Mouse (Mus musculus): ENCODE measurements around the gene Vsig10. TPM values are rescaled to one million over a fixed set of nuclear protein-coding genes. Genes with fewer than 3 reads are reported as not detected.

Vsig10 gene
- polyA plus RNA-seq, 1 experiment from 2014 or later = 2.2 TPM

DNA sequence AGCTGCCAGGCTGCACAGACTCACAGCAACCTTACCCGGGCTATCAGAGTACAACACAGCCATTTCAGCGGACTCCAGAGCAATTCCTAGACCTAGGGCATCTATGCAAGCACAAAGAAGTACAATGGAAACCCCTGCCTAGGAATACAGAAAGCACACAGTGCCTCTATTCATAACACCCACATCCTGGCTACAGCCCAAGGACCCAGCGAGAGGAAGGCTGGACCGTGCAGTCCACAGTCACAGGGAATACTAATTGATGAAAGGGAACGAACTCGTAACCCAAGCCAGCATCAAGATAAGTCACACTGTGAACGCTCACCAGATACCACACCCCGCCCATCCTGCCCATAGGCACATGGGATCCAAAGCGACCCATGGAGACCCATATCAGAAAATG lies 34.9 kb upstream of the Vsig10 start:
- no peaks in the 10 kb centered on the region for H3K27me3 ChIP-seq (replicated peaks; ENCODE audit: control insufficient read depth, insufficient read depth, low read length)
- H3K4me3 ChIP-seq (ENCODE audit: low read length) = no peak overlapping the region
- peak overlapping the region; percentile 6; the same call in 1 of the 2 replicates for H3K27ac ChIP-seq (ENCODE audit: low read depth, low read length)
- WGBS = 50% methylated on average over 9 of the region's 9 CpGs
- H3K9ac ChIP-seq (ENCODE audit: low read depth, low read length) = no peak overlapping the region
- H3K36me3 ChIP-seq (ENCODE audit: control insufficient read depth, insufficient read depth, low read length) = peaks cover 15% of the 10 kb centered on the region
- no peak overlapping the region for H3K4me2 ChIP-seq (ENCODE audit: low read length)
- ATAC-seq = peak; percentile 28; the same call in 1 of the 2 replicates
- H3K9me3 ChIP-seq (ENCODE audit: control insufficient read depth, low read length) = no peaks in the 10 kb centered on the region
- peaks cover 22% of the 10 kb centered on the region for H3K4me1 ChIP-seq (ENCODE audit: control insufficient read depth, insufficient read depth, low read depth, low read length)

DNA sequence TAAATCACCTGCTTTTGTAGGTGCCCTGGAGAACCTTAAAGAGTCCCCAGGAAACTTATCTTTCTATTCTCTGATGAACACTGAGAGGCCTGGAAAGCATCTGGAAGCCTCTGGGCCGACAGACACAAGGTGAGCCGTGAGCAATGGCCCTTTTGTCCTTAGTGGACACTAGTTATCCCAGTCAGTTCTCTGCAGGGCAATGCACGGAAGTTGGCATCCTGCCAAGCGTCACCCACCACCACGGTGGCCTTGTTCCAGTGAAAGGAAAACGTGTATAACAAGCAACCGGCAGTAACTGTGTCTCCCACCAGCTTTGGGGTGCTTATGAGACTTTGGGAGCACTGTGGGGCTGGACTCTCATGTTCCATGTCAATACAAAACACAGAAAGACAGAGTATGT lies 34.2 kb upstream of the Vsig10 start:
- peaks cover 22% of the 10 kb centered on the region for H3K4me1 ChIP-seq (ENCODE audit: control insufficient read depth, insufficient read depth, low read depth, low read length)
- no peak overlapping the region for H3K9ac ChIP-seq (ENCODE audit: low read depth, low read length)
- H3K36me3 ChIP-seq (ENCODE audit: control insufficient read depth, insufficient read depth, low read length) = peaks cover 15% of the 10 kb centered on the region
- no peaks in the 10 kb centered on the region for H3K9me3 ChIP-seq (ENCODE audit: control insufficient read depth, low read length)
- 55% methylated on average over 7 of the region's 7 CpGs for WGBS
- H3K27ac ChIP-seq (ENCODE audit: low read depth, low read length) = no peak overlapping the region
- H3K4me3 ChIP-seq (ENCODE audit: low read length) = no peak overlapping the region
- no peak overlapping the region for H3K4me2 ChIP-seq (ENCODE audit: low read length)
- H3K27me3 ChIP-seq (replicated peaks; ENCODE audit: control insufficient read depth, insufficient read depth, low read length) = no peaks in the 10 kb centered on the region
- ATAC-seq = no peak

DNA sequence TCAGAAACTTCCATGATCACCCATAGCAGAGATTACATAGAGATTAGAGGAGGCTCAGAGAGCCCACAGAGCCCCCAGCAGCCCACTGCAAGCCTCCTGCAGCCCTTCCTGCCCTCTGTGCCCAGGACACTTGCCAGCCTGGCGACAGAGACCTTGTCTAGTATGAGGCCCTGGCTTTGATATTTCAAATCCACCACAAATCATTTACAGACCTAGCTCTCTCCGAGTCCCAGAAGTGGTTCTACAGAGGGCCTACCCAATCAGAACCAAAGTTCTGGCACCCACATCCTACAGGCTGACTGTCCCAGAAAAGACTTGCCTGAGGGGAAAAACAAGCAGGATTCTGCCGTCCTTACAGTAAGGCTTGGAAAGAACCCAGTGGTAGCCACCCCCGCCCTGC lies 33.6 kb upstream of the Vsig10 start:
- peak overlapping the region; percentile 54; the same call in 1 of the 2 replicates for H3K4me2 ChIP-seq (ENCODE audit: low read length)
- H3K9me3 ChIP-seq (ENCODE audit: control insufficient read depth, low read length) = no peaks in the 10 kb centered on the region
- H3K27me3 ChIP-seq (replicated peaks; ENCODE audit: control insufficient read depth, insufficient read depth, low read length) = no peaks in the 10 kb centered on the region
- H3K9ac ChIP-seq (ENCODE audit: low read depth, low read length) = no peak overlapping the region; the same call in 1 of the 2 replicates
- WGBS = 71% methylated on average over 4 of the region's 4 CpGs
- ATAC-seq = no peak
- H3K27ac ChIP-seq (ENCODE audit: low read depth, low read length) = no peak overlapping the region
- no peak overlapping the region for H3K4me3 ChIP-seq (ENCODE audit: low read length)
- peaks cover 22% of the 10 kb centered on the region for H3K4me1 ChIP-seq (ENCODE audit: control insufficient read depth, insufficient read depth, low read depth, low read length)
- peaks cover 15% of the 10 kb centered on the region for H3K36me3 ChIP-seq (ENCODE audit: control insufficient read depth, insufficient read depth, low read length)

DNA sequence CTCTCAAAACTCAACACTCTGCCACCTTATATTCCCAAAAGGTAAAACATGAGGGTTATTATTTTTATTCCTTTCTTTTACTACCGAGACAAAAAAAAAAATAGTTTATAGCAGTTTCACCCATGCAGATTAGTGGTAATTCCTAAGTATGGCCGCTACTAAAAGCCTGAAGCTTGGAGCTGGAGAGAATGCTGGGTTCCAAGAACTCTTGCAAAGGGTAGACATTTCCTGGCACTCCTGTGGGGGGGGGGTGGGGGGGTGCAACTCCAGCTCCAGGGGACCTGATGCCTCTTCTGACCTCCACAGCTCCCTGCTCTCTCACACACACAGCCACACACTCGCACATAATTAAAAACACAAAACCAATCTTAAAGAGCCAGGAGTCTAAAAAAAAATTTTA lies 32.6 kb upstream of the Vsig10 start:
- Histone ChIP-seq H3K4me3 (ENCODE audit: low read length) (peak overlapping the region; percentile 76), H3K4me1 (ENCODE audit: control insufficient read depth, insufficient read depth, low read depth, low read length) (peaks cover 22% of the 10 kb centered on the region), H3K4me2 (ENCODE audit: low read length) (peak overlapping the region; percentile 54), H3K9me3 (ENCODE audit: control insufficient read depth, low read length) (no peaks in the 10 kb centered on the region), H3K27me3 (replicated peaks; ENCODE audit: control insufficient read depth, insufficient read depth, low read length) (no peaks in the 10 kb centered on the region), H3K9ac (ENCODE audit: low read depth, low read length) (peak overlapping the region; percentile 79), H3K36me3 (ENCODE audit: control insufficient read depth, insufficient read depth, low read length) (peaks cover 5% of the 10 kb centered on the region), H3K27ac (ENCODE audit: low read depth, low read length) (no peak overlapping the region)
- 43% methylated on average over 3 of the region's 3 CpGs for WGBS
- no peak for ATAC-seq

DNA sequence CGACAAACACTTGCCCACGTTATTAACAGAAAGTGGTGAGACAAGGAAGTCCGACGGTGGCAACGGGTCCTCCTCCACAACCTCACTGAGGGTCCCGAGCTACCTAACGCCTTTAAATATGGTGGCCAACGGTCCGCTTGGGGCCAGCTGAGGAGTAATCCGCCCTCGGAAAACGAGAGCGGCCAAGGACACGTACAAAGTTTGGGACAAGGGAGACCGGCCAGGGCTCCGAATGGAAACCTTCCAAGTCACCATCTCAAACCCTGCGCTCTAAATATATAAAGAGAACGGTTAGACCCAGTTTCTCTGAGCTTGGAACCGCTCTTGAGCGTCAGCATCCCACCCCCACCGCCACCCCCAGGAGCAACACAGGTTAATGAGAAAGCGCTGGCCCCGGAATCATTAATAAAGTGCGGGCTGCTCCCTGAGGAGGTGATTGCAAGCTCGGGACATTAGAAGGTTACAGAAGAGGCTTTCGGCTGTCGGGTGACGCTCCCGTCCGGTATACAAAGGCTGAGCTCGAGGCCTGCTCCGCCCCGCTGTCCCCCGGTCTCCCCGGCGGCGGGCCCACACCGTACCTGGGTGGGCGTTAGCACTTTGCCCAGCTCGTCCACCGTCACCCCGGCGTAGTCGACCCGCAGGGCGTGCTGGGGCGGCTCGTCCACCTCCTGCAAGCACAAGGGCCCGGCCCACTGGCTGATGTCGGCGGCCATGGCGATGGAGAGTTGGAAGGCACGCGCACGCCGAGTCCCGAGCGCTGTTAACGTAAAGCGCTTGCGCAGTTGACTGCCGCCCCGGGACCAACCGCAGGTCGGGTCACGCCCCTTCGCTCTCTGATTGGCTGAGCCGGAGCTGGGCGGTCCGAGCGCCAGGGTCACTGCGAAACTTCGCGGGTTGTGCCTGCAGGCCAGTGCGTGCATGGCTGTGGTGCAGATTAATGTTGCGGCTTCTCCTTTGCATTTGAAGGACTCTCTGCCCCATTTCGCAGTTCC lies 31.8 kb upstream of the Vsig10 start, which contains the start of gene Pebp1:
Pebp1 (minus strand) TSS at position 795 of the 992 bp plus-strand sequence.
- Histone ChIP-seq H3K9me3 (ENCODE audit: control insufficient read depth, low read length) (no peaks in the 10 kb centered on the region), H3K4me2 (ENCODE audit: low read length) (peak within 1 kb of the TSS; percentile 73), H3K27me3 (replicated peaks; ENCODE audit: control insufficient read depth, insufficient read depth, low read length) (no peaks in the 10 kb centered on the region), H3K27ac (ENCODE audit: low read depth, low read length) (peak within 1 kb of the TSS; percentile 63), H3K36me3 (ENCODE audit: control insufficient read depth, insufficient read depth, low read length) (peaks cover 2% of the 10 kb centered on the region; the same call in 1 of the 2 replicates), H3K9ac (ENCODE audit: low read depth, low read length) (peak within 1 kb of the TSS; percentile 79), H3K4me3 (ENCODE audit: low read length) (peak within 1 kb of the TSS; percentile 76), H3K4me1 (ENCODE audit: control insufficient read depth, insufficient read depth, low read depth, low read length) (peaks cover 22% of the 10 kb centered on the region)
- WGBS = 1% methylated on average over 63 of the region's 77 CpGs
- peak; percentile 97 for ATAC-seq

DNA sequence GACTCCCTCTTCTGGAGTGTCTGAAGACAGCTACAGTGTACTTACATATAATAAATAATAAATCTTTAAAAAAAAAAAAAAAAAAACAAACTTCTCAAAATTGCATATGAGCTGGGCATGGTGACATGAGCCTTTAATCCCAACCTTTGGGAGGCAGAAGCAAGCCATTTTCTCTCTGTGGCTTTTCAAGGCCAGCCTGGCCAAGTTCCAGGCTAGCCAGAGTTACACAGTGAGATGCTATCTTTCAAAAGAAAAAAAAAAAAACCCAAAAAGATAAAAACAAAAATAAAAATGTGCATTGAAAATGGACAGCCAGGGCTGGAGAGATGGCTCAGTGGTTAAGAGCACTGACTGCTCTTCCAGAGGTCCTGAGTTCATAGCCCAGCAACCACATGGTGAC lies 29.2 kb upstream of the Vsig10 start:
- Histone ChIP-seq H3K9me3 (ENCODE audit: control insufficient read depth, low read length) (no peaks in the 10 kb centered on the region), H3K27me3 (replicated peaks; ENCODE audit: control insufficient read depth, insufficient read depth, low read length) (no peaks in the 10 kb centered on the region), H3K4me3 (ENCODE audit: low read length) (no peak overlapping the region), H3K27ac (ENCODE audit: low read depth, low read length) (no peak overlapping the region), H3K4me2 (ENCODE audit: low read length) (no peak overlapping the region), H3K4me1 (ENCODE audit: control insufficient read depth, insufficient read depth, low read depth, low read length) (peaks cover 21% of the 10 kb centered on the region), H3K36me3 (ENCODE audit: control insufficient read depth, insufficient read depth, low read length) (no peaks in the 10 kb centered on the region; the same call in 1 of the 2 replicates), H3K9ac (ENCODE audit: low read depth, low read length) (no peak overlapping the region)
- ATAC-seq = no peak

DNA sequence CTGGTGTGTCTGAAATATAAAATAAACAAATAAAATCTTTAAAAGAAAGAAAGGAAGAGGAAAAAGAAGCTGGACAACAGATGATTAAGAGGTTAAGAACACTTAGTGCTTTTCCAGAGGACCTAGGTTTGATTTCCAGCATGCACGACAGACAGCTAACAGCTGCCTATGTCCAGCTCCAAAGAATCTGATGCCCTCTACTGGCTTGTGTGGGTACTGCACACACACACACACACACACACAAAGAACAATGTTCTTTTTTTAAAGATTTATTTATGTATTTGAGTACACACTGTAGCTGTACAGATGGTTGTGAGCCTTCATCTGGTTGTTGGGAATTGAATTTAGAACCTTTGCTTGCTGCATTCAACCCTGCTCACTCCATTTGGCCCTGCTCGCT lies 28.8 kb upstream of the Vsig10 start:
- H3K4me3 ChIP-seq (ENCODE audit: low read length) = no peak overlapping the region
- H3K4me1 ChIP-seq (ENCODE audit: control insufficient read depth, insufficient read depth, low read depth, low read length) = peaks cover 20% of the 10 kb centered on the region
- H3K27ac ChIP-seq (ENCODE audit: low read depth, low read length) = no peak overlapping the region
- no peaks in the 10 kb centered on the region; the same call in 1 of the 2 replicates for H3K36me3 ChIP-seq (ENCODE audit: control insufficient read depth, insufficient read depth, low read length)
- no peaks in the 10 kb centered on the region for H3K27me3 ChIP-seq (replicated peaks; ENCODE audit: control insufficient read depth, insufficient read depth, low read length)
- 94% methylated on average over 2 of the region's 2 CpGs for WGBS
- H3K9me3 ChIP-seq (ENCODE audit: control insufficient read depth, low read length) = no peaks in the 10 kb centered on the region
- no peak overlapping the region for H3K4me2 ChIP-seq (ENCODE audit: low read length)
- H3K9ac ChIP-seq (ENCODE audit: low read depth, low read length) = no peak overlapping the region
- ATAC-seq = no peak

DNA sequence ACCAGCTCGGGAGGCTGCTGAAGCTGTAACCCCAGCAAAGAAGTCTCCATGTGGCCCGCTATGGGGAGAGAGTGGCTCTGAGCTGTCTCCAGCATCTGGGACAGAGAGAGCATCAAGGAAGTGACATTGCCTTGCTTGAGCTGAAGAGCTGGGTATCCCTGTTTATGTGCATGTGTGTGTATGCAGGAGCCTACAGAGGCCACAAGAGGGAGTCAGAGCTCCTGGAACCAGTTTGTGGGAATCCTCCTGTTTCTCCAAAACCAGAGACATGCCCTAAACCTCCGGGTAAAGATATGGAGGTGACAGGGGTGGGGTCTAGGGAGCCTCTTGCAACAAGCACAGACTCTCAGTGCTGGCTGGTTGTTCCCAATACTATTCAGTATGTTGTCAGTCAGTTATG lies 27.6 kb upstream of the Vsig10 start:
- no peaks in the 10 kb centered on the region for H3K27me3 ChIP-seq (replicated peaks; ENCODE audit: control insufficient read depth, insufficient read depth, low read length)
- WGBS = 93% methylated on average over 3 of the region's 3 CpGs
- H3K4me2 ChIP-seq (ENCODE audit: low read length) = no peak overlapping the region
- H3K9me3 ChIP-seq (ENCODE audit: control insufficient read depth, low read length) = no peaks in the 10 kb centered on the region
- H3K27ac ChIP-seq (ENCODE audit: low read depth, low read length) = no peak overlapping the region
- no peak overlapping the region for H3K4me3 ChIP-seq (ENCODE audit: low read length)
- no peaks in the 10 kb centered on the region for H3K36me3 ChIP-seq (ENCODE audit: control insufficient read depth, insufficient read depth, low read length)
- H3K4me1 ChIP-seq (ENCODE audit: control insufficient read depth, insufficient read depth, low read depth, low read length) = peaks cover 7% of the 10 kb centered on the region
- H3K9ac ChIP-seq (ENCODE audit: low read depth, low read length) = no peak overlapping the region
- no peak for ATAC-seq

DNA sequence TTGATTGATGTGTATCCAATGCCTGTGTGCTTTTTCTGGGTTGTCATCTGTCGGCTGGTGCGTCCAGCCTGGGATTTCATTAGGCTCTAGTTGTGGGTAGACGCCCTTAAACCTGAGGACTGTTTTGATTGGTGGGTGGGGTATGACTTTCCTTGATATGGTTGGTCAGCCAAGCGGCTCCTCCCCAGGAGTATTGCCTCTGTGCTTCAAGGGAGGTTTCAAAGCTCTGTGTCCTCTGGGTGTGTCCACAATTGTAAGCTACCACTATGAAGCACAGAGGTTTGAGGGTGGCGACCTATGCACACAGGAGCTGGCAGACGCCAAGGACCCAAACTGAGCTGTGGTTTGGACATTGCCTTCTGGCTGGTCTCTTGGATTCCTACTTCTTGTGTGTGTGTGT lies 26.3 kb upstream of the Vsig10 start:
- 69% methylated on average over 6 of the region's 6 CpGs for WGBS
- Histone ChIP-seq H3K27me3 (replicated peaks; ENCODE audit: control insufficient read depth, insufficient read depth, low read length) (no peaks in the 10 kb centered on the region), H3K9ac (ENCODE audit: low read depth, low read length) (no peak overlapping the region), H3K4me2 (ENCODE audit: low read length) (no peak overlapping the region), H3K4me1 (ENCODE audit: control insufficient read depth, insufficient read depth, low read depth, low read length) (peaks cover 6% of the 10 kb centered on the region), H3K4me3 (ENCODE audit: low read length) (no peak overlapping the region), H3K27ac (ENCODE audit: low read depth, low read length) (no peak overlapping the region), H3K36me3 (ENCODE audit: control insufficient read depth, insufficient read depth, low read length) (no peaks in the 10 kb centered on the region), H3K9me3 (ENCODE audit: control insufficient read depth, low read length) (no peaks in the 10 kb centered on the region)
- ATAC-seq = no peak
